Mouse (Mus musculus) kidney, embryonic 14.5 days (tissue): ENCODE measurements around the gene Agrp. TPM values are rescaled to one million over a fixed set of nuclear protein-coding genes. Genes with fewer than 3 reads are reported as not detected.

ENCODE experiments used
- ATAC-seq: fragments of 200-750 bp; cut with Nextera tagmentation; 2 replicates; pipeline ENCODE4 v1.8.0; 2017; ENCODE audit warnings: moderate number of reproducible peaks, mild to moderate bottlenecking, moderate TSS enrichment, moderate library complexity; ENCODE audit not compliant: low FRiP score, low TSS enrichment
- H3K27ac ChIP-seq: fragments of 300-500 bp; sonication (generic); 2 replicates; pipeline ENCODE4 v1.5.1; 2014; ENCODE audit warnings: low read depth, mild to moderate bottlenecking, low read length, moderate library complexity, mixed read lengths
- H3K27me3 ChIP-seq: fragments of 300-500 bp; sonication (generic); 2 replicates; pipeline ENCODE4 v1.6.1; 2014; ENCODE audit warnings: mild to moderate bottlenecking, low read length; ENCODE audit not compliant: control insufficient read depth, insufficient read depth
- H3K36me3 ChIP-seq: fragments of 300-500 bp; sonication (generic); 2 replicates; pipeline ENCODE4 v1.6.1; 2014; ENCODE audit warnings: low read length, mixed read lengths; ENCODE audit not compliant: control insufficient read depth, insufficient read depth
- H3K4me1 ChIP-seq: fragments of 300-500 bp; sonication (generic); 2 replicates; pipeline ENCODE4 v1.6.1; 2014; ENCODE audit warnings: low read length, mixed read lengths; ENCODE audit not compliant: control insufficient read depth, insufficient read depth
- H3K4me2 ChIP-seq: fragments of 300-500 bp; sonication (generic); replicated peaks from 2 replicates; pipeline ENCODE4 v1.6.1; 2014; ENCODE audit warnings: low read depth, mild to moderate bottlenecking, low read length
- H3K4me3 ChIP-seq: fragments of 300-500 bp; sonication (generic); 2 replicates; pipeline ENCODE4 v1.5.1; 2014; ENCODE audit warnings: mild to moderate bottlenecking, low read length
- H3K9ac ChIP-seq: fragments of 300-500 bp; sonication (generic); 2 replicates; pipeline ENCODE4 v1.6.1; 2014; ENCODE audit warnings: low read depth, mild to moderate bottlenecking, low read length, moderate library complexity
- H3K9me3 ChIP-seq: fragments of 300-500 bp; sonication (generic); 2 replicates; pipeline ENCODE4 v1.6.1; 2016; ENCODE audit warnings: low read length; ENCODE audit not compliant: control insufficient read depth
- WGBS: fragments of 180-500 bp; shearing (Covaris S2); extraction: QIAGEN DNeasy Blood & Tissue Kit; methylation state at CpG from one replicate; pipeline ENCODE4 v1.1.7; 2014; 5-methylcytosine and 5-hydroxymethylcytosine counted together
- polyA plus RNA-seq: library from polyadenylated mRNA; unstranded; fragments of >200 nt; fragmentation: Nextera tagmentation; extraction: Ambion mirVana; gene quantifications from 2 replicates; pipeline ENCODE4 v1.2.1, GENCODE M21; 2014

The Agrp gene
- 1.3 and 1.4 TPM in 2 replicates for polyA plus RNA-seq

- H3K36me3 ChIP-seq, result no peaks in the 10 kb centered on the region
- peaks cover 16% of the 10 kb centered on the region for H3K4me1 ChIP-seq
- peak within 1 kb of the TSS; percentile 95 for H3K4me3 ChIP-seq
- no peaks in the 10 kb centered on the region for H3K9me3 ChIP-seq
- peak within 1 kb of the TSS; percentile 100 for H3K27ac ChIP-seq
- peak within 1 kb of the TSS; percentile 53 for H3K4me2 ChIP-seq
- peak; percentile 26 for ATAC-seq
- H3K27me3 ChIP-seq, result no peaks in the 10 kb centered on the region
- peak within 1 kb of the TSS; percentile 99 for H3K9ac ChIP-seq
- WGBS, result under 1% methylated on average over 62 of the region's 63 CpGs
Measured at GRCm38 (mm10) chr8:105636963-105637510, at the start of gene Agrp. Gene Agrp, minus strand, starts transcription at chr8:105637393.

GRCm38 (mm10) chr8:105686551-105686950, 49.4 kb upstream of the Agrp start:
- Histone ChIP-seq H3K4me3 (no peak overlapping the region), H3K4me2 (no peak overlapping the region), H3K9ac (0 out of 2 replicates have a peak overlapping the region, but pooled peaks have one; percentile 47), H3K9me3 (no peaks in the 10 kb centered on the region), H3K4me1 (0 out of 2 replicates have a peak, but pooled peaks cover 7% of the 10 kb centered on the region), H3K27me3 (no peaks in the 10 kb centered on the region), H3K36me3 (peaks cover 28% of the 10 kb centered on the region), H3K27ac (0 out of 2 replicates have a peak overlapping the region, but pooled peaks have one; percentile 8)
- 61% methylated on average over 6 of the region's 6 CpGs for WGBS
- ATAC-seq, result no peak

GRCm38 (mm10) chr8:105685796-105686308, 48.7 kb upstream of the Agrp start, which contains the start of gene Carmil2:
Gene Carmil2, plus strand, starts transcription at chr8:105686274.
- peak; percentile 58 for ATAC-seq
- H3K4me1 ChIP-seq, result 0 out of 2 replicates have a peak, but pooled peaks cover 7% of the 10 kb centered on the region
- H3K9ac ChIP-seq, result peak within 1 kb of the TSS; percentile 47
- H3K9me3 ChIP-seq, result no peaks in the 10 kb centered on the region
- WGBS, result 5% methylated on average over 26 of the region's 26 CpGs
- peak within 1 kb of the TSS; percentile 18 for H3K4me3 ChIP-seq
- H3K4me2 ChIP-seq, result peak within 1 kb of the TSS; percentile 42
- H3K27ac ChIP-seq, result 0 out of 2 replicates have a peak within 1 kb of the TSS, but pooled peaks have one; percentile 8
- peaks cover 35% of the 10 kb centered on the region for H3K36me3 ChIP-seq
- no peaks in the 10 kb centered on the region for H3K27me3 ChIP-seq

GRCm38 (mm10) chr8:105685325-105685724, 48.1 kb upstream of the Agrp start:
- 0 out of 2 replicates have a peak, but pooled peaks cover 7% of the 10 kb centered on the region for H3K4me1 ChIP-seq
- 81% methylated on average over 7 of the region's 7 CpGs for WGBS
- H3K27me3 ChIP-seq, result no peaks in the 10 kb centered on the region
- no peak for ATAC-seq
- H3K9ac ChIP-seq, result no peak overlapping the region
- no peak overlapping the region for H3K4me3 ChIP-seq
- no peaks in the 10 kb centered on the region for H3K9me3 ChIP-seq
- H3K4me2 ChIP-seq, result peak overlapping the region; percentile 42
- peaks cover 40% of the 10 kb centered on the region for H3K36me3 ChIP-seq
- no peak overlapping the region for H3K27ac ChIP-seq

- H3K9ac ChIP-seq, result no peak overlapping the region
- H3K9me3 ChIP-seq, result no peaks in the 10 kb centered on the region
- H3K4me3 ChIP-seq, result no peak overlapping the region
- no peaks in the 10 kb centered on the region for H3K4me1 ChIP-seq
- no peak overlapping the region for H3K4me2 ChIP-seq
- no peak for ATAC-seq
- peaks cover 95% of the 10 kb centered on the region for H3K36me3 ChIP-seq
- no peaks in the 10 kb centered on the region for H3K27me3 ChIP-seq
- no peak overlapping the region for H3K27ac ChIP-seq
- WGBS, result 71% methylated on average over 1 of the region's 1 CpGs
Measured at GRCm38 (mm10) chr8:105677891-105678290, 40.7 kb upstream of the Agrp start.

DNA sequence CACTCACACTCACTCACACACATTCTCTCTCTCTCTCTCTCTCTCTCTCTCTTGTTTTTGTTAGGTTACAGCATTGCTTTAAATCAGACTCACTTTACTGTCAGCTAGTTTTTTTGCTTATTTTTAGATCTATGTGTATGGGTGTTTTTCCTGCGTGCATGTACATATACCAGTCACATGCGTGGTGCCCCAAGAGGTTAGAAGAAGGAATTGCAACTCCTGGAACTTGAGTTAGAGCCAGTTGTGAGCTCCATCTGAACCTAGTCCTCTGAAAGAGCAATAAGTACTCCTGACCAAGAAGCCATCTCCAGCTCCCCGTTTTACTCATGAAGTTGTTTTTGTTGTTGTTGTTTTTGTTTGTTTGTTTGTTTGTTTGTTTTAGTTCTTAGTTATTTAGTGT, 24.0 kb upstream of the Agrp start:
- no peak overlapping the region for H3K4me3 ChIP-seq
- no peaks in the 10 kb centered on the region for H3K4me1 ChIP-seq
- no peak overlapping the region for H3K27ac ChIP-seq
- peaks cover 25% of the 10 kb centered on the region for H3K36me3 ChIP-seq
- H3K4me2 ChIP-seq, result no peak overlapping the region
- H3K9me3 ChIP-seq, result no peaks in the 10 kb centered on the region
- ATAC-seq, result no peak
- 75% methylated on average over 3 of the region's 3 CpGs for WGBS
- no peaks in the 10 kb centered on the region for H3K27me3 ChIP-seq
- no peak overlapping the region for H3K9ac ChIP-seq

DNA sequence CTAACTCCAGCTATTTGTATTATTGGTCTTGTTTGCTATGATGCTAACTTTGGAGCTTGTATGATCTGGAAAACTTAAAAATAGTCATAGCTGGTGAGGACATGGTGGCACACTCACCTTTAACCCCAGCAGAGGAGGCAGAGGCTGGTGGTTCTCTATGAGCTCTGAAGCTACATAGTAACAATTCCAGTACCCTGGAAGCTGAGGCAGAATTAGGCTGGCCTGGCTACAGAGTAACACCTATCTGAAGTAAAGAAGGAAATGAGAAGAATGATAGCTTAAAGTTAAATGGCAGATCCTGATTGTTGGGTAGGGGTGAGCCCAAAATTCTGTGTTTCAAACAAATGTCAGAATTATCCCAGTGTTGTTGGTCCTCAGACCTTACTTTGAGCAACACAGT, 20.4 kb upstream of the Agrp start:
- Histone ChIP-seq H3K4me3 (no peak overlapping the region), H3K36me3 (peaks cover 24% of the 10 kb centered on the region), H3K4me2 (no peak overlapping the region), H3K27me3 (no peaks in the 10 kb centered on the region), H3K4me1 (no peaks in the 10 kb centered on the region), H3K9ac (no peak overlapping the region), H3K9me3 (no peaks in the 10 kb centered on the region), H3K27ac (no peak overlapping the region)
- no peak for ATAC-seq

- H3K4me3 ChIP-seq, result no peak overlapping the region
- H3K27ac ChIP-seq, result no peak overlapping the region
- no peaks in the 10 kb centered on the region for H3K27me3 ChIP-seq
- no peaks in the 10 kb centered on the region for H3K9me3 ChIP-seq
- 91% methylated on average over 1 of the region's 1 CpGs for WGBS
- no peak overlapping the region for H3K4me2 ChIP-seq
- peaks cover 55% of the 10 kb centered on the region for H3K36me3 ChIP-seq
- ATAC-seq, result no peak
- no peak overlapping the region for H3K9ac ChIP-seq
- H3K4me1 ChIP-seq, result no peaks in the 10 kb centered on the region
Measured at GRCm38 (mm10) chr8:105648929-105649328, 11.7 kb upstream of the Agrp start.

GRCm38 (mm10) chr8:105645205-105645604, 8.0 kb upstream of the Agrp start:
- H3K9me3 ChIP-seq, result no peaks in the 10 kb centered on the region
- H3K27me3 ChIP-seq, result no peaks in the 10 kb centered on the region
- H3K27ac ChIP-seq, result no peak overlapping the region
- no peaks in the 10 kb centered on the region for H3K4me1 ChIP-seq
- no peak for ATAC-seq
- H3K4me3 ChIP-seq, result no peak overlapping the region
- 100% methylated on average over 1 of the region's 1 CpGs for WGBS
- H3K4me2 ChIP-seq, result no peak overlapping the region
- no peak overlapping the region for H3K9ac ChIP-seq
- H3K36me3 ChIP-seq, result peaks cover 39% of the 10 kb centered on the region
